Mouse (Mus musculus): ENCODE data around the gene Pkdcc. TPM values are rescaled to one million over a fixed set of nuclear protein-coding genes. Genes with fewer than 3 reads are reported as not detected.

The Pkdcc gene
- polyA plus RNA-seq, 1 experiment from 2014 or later: 28.9 TPM

DNA sequence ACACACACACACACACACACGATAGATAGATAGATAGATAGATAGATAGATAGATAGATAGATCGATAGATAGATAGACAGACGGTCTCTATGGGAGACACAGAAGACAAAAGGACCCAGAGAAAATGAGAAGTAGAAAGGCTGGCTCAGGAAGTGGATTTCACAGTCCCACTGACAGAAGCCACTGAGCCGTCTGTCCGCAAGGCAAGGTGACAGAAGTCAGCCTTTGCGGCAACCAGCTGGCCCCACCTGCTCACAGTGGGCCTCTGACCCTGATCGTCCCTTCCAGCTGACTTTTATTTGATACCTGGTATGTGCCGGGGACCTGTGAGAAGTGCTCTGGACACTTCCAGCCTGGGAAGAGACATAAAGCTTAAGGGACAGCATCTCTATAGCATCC is 57.5 kb downstream of the Pkdcc start:
- Histone ChIP-seq H3K36me3 (ENCODE audit: control insufficient read depth, insufficient read depth, low read length) (no peaks in the 10 kb centered on the region), H3K9ac (replicated peaks; ENCODE audit: low read depth, low read length) (no peak overlapping the region), H3K27me3 (ENCODE audit: control insufficient read depth, insufficient read depth, low read length) (no peaks in the 10 kb centered on the region), H3K27ac (ENCODE audit: low read length) (no peak overlapping the region), H3K4me1 (ENCODE audit: control insufficient read depth, insufficient read depth, low read length) (peaks cover 18% of the 10 kb centered on the region), H3K4me2 (replicated peaks; ENCODE audit: low read depth, low read length) (no peak overlapping the region), H3K9me3 (ENCODE audit: control insufficient read depth, low read depth, low read length) (no peaks in the 10 kb centered on the region), H3K4me3 (ENCODE audit: low read depth, low read length) (no peak overlapping the region)
- no peak for ATAC-seq (ENCODE audit: insufficient number of reproducible peaks, insufficient read depth, low FRiP score, low read depth)
- 56% methylated on average over 8 of the region's 8 CpGs for WGBS

DNA sequence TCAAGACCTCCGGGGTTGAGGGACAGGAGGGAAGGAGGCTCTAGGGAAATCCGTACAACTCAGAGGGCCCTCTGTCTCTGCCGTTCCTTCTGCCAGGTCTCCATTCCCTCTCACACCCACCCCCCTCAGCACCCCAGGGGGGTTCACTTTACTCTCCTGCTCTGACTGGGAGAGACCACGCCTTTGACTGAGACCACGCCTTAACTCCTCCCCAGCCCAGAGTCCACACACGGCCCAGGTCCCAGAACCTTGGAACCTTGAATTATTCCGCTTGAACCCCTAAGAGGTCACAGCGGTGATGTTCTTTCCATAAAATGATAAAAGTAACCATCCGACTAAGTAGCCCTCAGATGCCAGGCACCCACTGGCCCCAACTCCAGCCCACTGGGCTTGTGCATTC is 58.5 kb downstream of the Pkdcc start:
- Histone ChIP-seq H3K36me3 (ENCODE audit: control insufficient read depth, insufficient read depth, low read length) (no peaks in the 10 kb centered on the region), H3K27ac (ENCODE audit: low read length) (no peak overlapping the region), H3K4me2 (replicated peaks; ENCODE audit: low read depth, low read length) (no peak overlapping the region), H3K4me3 (ENCODE audit: low read depth, low read length) (no peak overlapping the region), H3K9ac (replicated peaks; ENCODE audit: low read depth, low read length) (no peak overlapping the region), H3K9me3 (ENCODE audit: control insufficient read depth, low read depth, low read length) (no peaks in the 10 kb centered on the region), H3K27me3 (ENCODE audit: control insufficient read depth, insufficient read depth, low read length) (no peaks in the 10 kb centered on the region), H3K4me1 (ENCODE audit: control insufficient read depth, insufficient read depth, low read length) (peaks cover 21% of the 10 kb centered on the region)
- WGBS: 27% methylated on average over 9 of the region's 9 CpGs
- ATAC-seq (ENCODE audit: insufficient number of reproducible peaks, insufficient read depth, low FRiP score, low read depth): no peak

DNA sequence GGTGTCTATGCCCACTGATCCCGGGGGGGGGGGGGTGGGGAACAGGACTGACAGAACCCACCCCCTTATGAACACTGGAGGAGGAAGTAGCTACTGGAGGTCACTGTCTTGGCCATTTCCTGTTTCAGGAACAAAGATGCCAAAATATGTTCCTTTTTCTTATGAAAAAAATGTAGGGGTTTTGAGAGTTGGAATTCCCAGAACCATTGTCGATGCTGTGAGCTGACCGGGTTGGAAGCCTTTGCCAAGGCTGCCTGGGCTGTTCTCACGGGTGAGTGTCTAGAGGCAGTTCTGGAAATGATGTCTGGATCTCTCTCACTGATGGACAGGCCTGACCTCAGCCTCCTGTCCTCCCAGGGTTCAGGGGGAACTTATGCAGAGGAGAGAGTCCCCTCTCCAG is 59.0 kb downstream of the Pkdcc start:
- H3K9me3 ChIP-seq (ENCODE audit: control insufficient read depth, low read depth, low read length): no peaks in the 10 kb centered on the region
- H3K27me3 ChIP-seq (ENCODE audit: control insufficient read depth, insufficient read depth, low read length): no peaks in the 10 kb centered on the region
- peaks cover 21% of the 10 kb centered on the region for H3K4me1 ChIP-seq (ENCODE audit: control insufficient read depth, insufficient read depth, low read length)
- H3K27ac ChIP-seq (ENCODE audit: low read length): no peak overlapping the region
- WGBS: 42% methylated on average over 4 of the region's 4 CpGs
- no peak overlapping the region for H3K9ac ChIP-seq (replicated peaks; ENCODE audit: low read depth, low read length)
- no peak for ATAC-seq (ENCODE audit: insufficient number of reproducible peaks, insufficient read depth, low FRiP score, low read depth)
- no peak overlapping the region for H3K4me3 ChIP-seq (ENCODE audit: low read depth, low read length)
- no peaks in the 10 kb centered on the region for H3K36me3 ChIP-seq (ENCODE audit: control insufficient read depth, insufficient read depth, low read length)
- H3K4me2 ChIP-seq (replicated peaks; ENCODE audit: low read depth, low read length): no peak overlapping the region

Other genes with a start within 250 kb of the Pkdcc start
- gene Eml4, start 135.6 kb downstream of the Pkdcc start, polyA plus RNA-seq (2014; fragmentation: Nextera tagmentation; extraction: Ambion mirVana): 41.9 and 47.3 TPM in 2 replicates

All from stomach, embryonic 14.5 days (tissue).